Mouse (Mus musculus) heart, adult 8-10 months (tissue): ENCODE measurements at regions not wholly inside any gene's neighbourhood (a gene's known extent, or its start where the extent isn't known, plus 50 kb on each side); places are given as distances from the start of the nearest gene placed in this dataset.
A peak's percentile ranks its signal among the peaks of the same experiment; 100 is the strongest.

Source experiments
- DNase-seq: peaks from one replicate; pipeline ENCODE4 v3.0.0; 2022; ENCODE audit warnings: low spot score

GRCm38 (mm10) chr9:46636261-46637010 lies 316.6 kb upstream of the 4931429L15Rik start:
- no peak for DNase-seq

- no peak for DNase-seq
Measured at GRCm38 (mm10) chr9:46633952-46634351, 314.2 kb upstream of the 4931429L15Rik start.

GRCm38 (mm10) chr9:46632576-46632975 lies 312.8 kb upstream of the 4931429L15Rik start:
- DNase-seq: peak; percentile 48

GRCm38 (mm10) chr9:46622255-46622654 lies 302.5 kb upstream of the 4931429L15Rik start:
- DNase-seq: no peak

GRCm38 (mm10) chr9:46621851-46622250 lies 302.1 kb upstream of the 4931429L15Rik start:
- DNase-seq: no peak

GRCm38 (mm10) chr9:46610101-46611005 lies 290.6 kb upstream of the 4931429L15Rik start:
- DNase-seq: no peak

GRCm38 (mm10) chr9:46608695-46609094 lies 288.9 kb upstream of the 4931429L15Rik start:
- DNase-seq: no peak

GRCm38 (mm10) chr9:46600803-46601202 lies 281.0 kb upstream of the 4931429L15Rik start:
- DNase-seq: no peak

GRCm38 (mm10) chr9:46599931-46600708 lies 280.3 kb upstream of the 4931429L15Rik start:
- DNase-seq: no peak

GRCm38 (mm10) chr9:46598518-46598917 lies 278.7 kb upstream of the 4931429L15Rik start:
- DNase-seq: no peak

- DNase-seq: no peak
Measured at GRCm38 (mm10) chr9:46593444-46593843, 273.7 kb upstream of the 4931429L15Rik start.

GRCm38 (mm10) chr9:46592908-46593307 lies 273.1 kb upstream of the 4931429L15Rik start:
- DNase-seq: no peak

- no peak for DNase-seq
Measured at GRCm38 (mm10) chr9:46586818-46587217, 267.0 kb upstream of the 4931429L15Rik start.

- DNase-seq: no peak
Measured at GRCm38 (mm10) chr9:46581844-46582243, 262.1 kb upstream of the 4931429L15Rik start.

- DNase-seq: no peak
Measured at GRCm38 (mm10) chr9:46562301-46562700, 242.5 kb upstream of the 4931429L15Rik start.

- no peak for DNase-seq
Measured at GRCm38 (mm10) chr9:46558481-46558880, 238.7 kb upstream of the 4931429L15Rik start.

GRCm38 (mm10) chr9:46557781-46558180 lies 238.0 kb upstream of the 4931429L15Rik start:
- DNase-seq: no peak

- DNase-seq: no peak
Measured at GRCm38 (mm10) chr9:46555156-46555555, 235.4 kb upstream of the 4931429L15Rik start.

GRCm38 (mm10) chr9:46554586-46555152 lies 234.9 kb upstream of the 4931429L15Rik start:
- DNase-seq: no peak

GRCm38 (mm10) chr9:46549416-46549815 lies 229.6 kb upstream of the 4931429L15Rik start:
- DNase-seq: no peak

- no peak for DNase-seq
Measured at GRCm38 (mm10) chr9:46544326-46544725, 224.5 kb upstream of the 4931429L15Rik start.
